Mouse (Mus musculus) testis, adult 2 months (tissue): ENCODE results near the gene Fam3b.

Experiments
- CTCF ChIP-seq: fragments of 200-500 bp; IDR thresholded peaks from 2 replicates; pipeline ENCODE4 v1.5.1; 2012; ENCODE audit warnings: low read depth, mild to moderate bottlenecking, inconsistent platforms, low read length, moderate library complexity; ENCODE audit not compliant: control insufficient read depth, insufficient read depth, insufficient replicate concordance
- POLR2A ChIP-seq: fragments of 200-500 bp; IDR thresholded peaks from 2 replicates; pipeline ENCODE4 v1.6.1; 2012; ENCODE audit warnings: low read depth, mild to moderate bottlenecking, inconsistent platforms, low read length, moderate library complexity; ENCODE audit not compliant: control insufficient read depth

GRCm38 (mm10) chr16:97443670-97444263 lies 70.8 kb downstream of the Fam3b start:
- TF ChIP-seq CTCF, result peak; percentile 33; the same call in 1 of the 2 replicates
- no peak for TF ChIP-seq POLR2A
